Mouse (Mus musculus): ENCODE measurements around the gene Dpm2.

DNA sequence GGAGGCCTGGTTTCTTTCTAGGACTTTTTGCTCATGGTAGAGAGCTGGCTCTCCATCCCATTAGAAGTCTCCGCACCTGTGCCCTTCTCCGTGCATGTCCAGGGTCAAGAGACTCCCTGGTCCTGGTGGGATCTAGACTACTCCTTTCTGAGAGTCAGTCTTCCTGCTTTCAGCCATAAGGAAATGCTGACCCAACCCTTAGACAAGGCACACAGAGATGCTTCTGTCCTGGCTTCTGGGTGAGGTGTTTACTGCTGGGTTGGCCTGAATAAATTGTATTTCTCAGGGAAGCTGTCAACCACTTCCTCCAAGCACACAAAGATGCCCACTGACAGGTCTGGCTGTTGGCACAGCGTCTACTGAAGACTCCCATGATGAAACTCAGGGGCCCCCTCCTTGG, 28.8 kb downstream of the Dpm2 start, which contains the start of gene St6galnac6:
- no peak for TF ChIP-seq CTCF (IDR thresholded peaks at IDR 0.05; ENCODE audit: extremely low read depth, insufficient read length, insufficient replicate concordance, low read depth, low read length)
- no peak for TF ChIP-seq POLR2A (IDR thresholded peaks at IDR 0.05; ENCODE audit: low read depth, low read length)

Measured in small intestine, adult 2 months (tissue).